Mouse (Mus musculus) kidney, embryonic 14.5 days (tissue): ENCODE measurements at regions not wholly inside any gene's neighbourhood (a gene's known extent, or its start where the extent isn't known, plus 50 kb on each side); places are given as distances from the start of the nearest gene placed in this dataset.

ENCODE experiments used
- ATAC-seq: fragments of 200-750 bp; cut with Nextera tagmentation; 2 replicates; pipeline ENCODE4 v1.8.0; 2017; ENCODE audit warnings: moderate number of reproducible peaks, mild to moderate bottlenecking, moderate TSS enrichment, moderate library complexity; ENCODE audit not compliant: low FRiP score, low TSS enrichment
- H3K27ac ChIP-seq: fragments of 300-500 bp; sonication (generic); 2 replicates; pipeline ENCODE4 v1.5.1; 2014; ENCODE audit warnings: low read depth, mild to moderate bottlenecking, low read length, moderate library complexity, mixed read lengths
- H3K27me3 ChIP-seq: fragments of 300-500 bp; sonication (generic); 2 replicates; pipeline ENCODE4 v1.6.1; 2014; ENCODE audit warnings: mild to moderate bottlenecking, low read length; ENCODE audit not compliant: control insufficient read depth, insufficient read depth
- H3K36me3 ChIP-seq: fragments of 300-500 bp; sonication (generic); 2 replicates; pipeline ENCODE4 v1.6.1; 2014; ENCODE audit warnings: low read length, mixed read lengths; ENCODE audit not compliant: control insufficient read depth, insufficient read depth
- H3K4me1 ChIP-seq: fragments of 300-500 bp; sonication (generic); 2 replicates; pipeline ENCODE4 v1.6.1; 2014; ENCODE audit warnings: low read length, mixed read lengths; ENCODE audit not compliant: control insufficient read depth, insufficient read depth
- H3K4me2 ChIP-seq: fragments of 300-500 bp; sonication (generic); replicated peaks from 2 replicates; pipeline ENCODE4 v1.6.1; 2014; ENCODE audit warnings: low read depth, mild to moderate bottlenecking, low read length
- H3K4me3 ChIP-seq: fragments of 300-500 bp; sonication (generic); 2 replicates; pipeline ENCODE4 v1.5.1; 2014; ENCODE audit warnings: mild to moderate bottlenecking, low read length
- H3K9ac ChIP-seq: fragments of 300-500 bp; sonication (generic); 2 replicates; pipeline ENCODE4 v1.6.1; 2014; ENCODE audit warnings: low read depth, mild to moderate bottlenecking, low read length, moderate library complexity
- H3K9me3 ChIP-seq: fragments of 300-500 bp; sonication (generic); 2 replicates; pipeline ENCODE4 v1.6.1; 2016; ENCODE audit warnings: low read length; ENCODE audit not compliant: control insufficient read depth
- WGBS: fragments of 180-500 bp; shearing (Covaris S2); extraction: QIAGEN DNeasy Blood & Tissue Kit; methylation state at CpG from one replicate; pipeline ENCODE4 v1.1.7; 2014; 5-methylcytosine and 5-hydroxymethylcytosine counted together

DNA sequence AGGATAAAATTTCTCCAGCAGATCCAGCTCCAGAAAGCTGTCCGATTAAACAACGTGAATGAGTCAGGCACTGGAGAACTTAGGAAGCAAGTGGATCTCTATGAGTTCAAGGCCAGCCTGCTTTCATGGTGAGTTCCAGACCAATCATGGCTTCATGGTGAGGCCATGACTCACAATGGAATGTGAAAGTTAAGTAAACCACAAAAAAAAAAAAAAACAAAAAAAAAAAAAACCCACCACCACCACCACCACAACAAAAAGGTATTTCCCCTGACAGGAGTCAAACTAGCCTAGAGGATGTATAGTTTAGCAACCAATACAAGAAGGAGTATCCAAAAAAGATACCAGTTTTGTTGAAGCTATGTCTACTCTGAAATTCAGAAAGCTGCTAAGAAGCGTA is 188.5 kb upstream of the Adgrl2 start:
- no peak overlapping the region for H3K4me2 ChIP-seq
- peaks cover 5% of the 10 kb centered on the region; the same call in 1 of the 2 replicates for H3K4me1 ChIP-seq
- H3K9ac ChIP-seq = no peak overlapping the region
- no peaks in the 10 kb centered on the region for H3K36me3 ChIP-seq
- H3K27me3 ChIP-seq = no peaks in the 10 kb centered on the region
- H3K9me3 ChIP-seq = no peaks in the 10 kb centered on the region
- 97% methylated on average over 3 of the region's 3 CpGs for WGBS
- no peak overlapping the region for H3K27ac ChIP-seq
- ATAC-seq = no peak
- no peak overlapping the region for H3K4me3 ChIP-seq

DNA sequence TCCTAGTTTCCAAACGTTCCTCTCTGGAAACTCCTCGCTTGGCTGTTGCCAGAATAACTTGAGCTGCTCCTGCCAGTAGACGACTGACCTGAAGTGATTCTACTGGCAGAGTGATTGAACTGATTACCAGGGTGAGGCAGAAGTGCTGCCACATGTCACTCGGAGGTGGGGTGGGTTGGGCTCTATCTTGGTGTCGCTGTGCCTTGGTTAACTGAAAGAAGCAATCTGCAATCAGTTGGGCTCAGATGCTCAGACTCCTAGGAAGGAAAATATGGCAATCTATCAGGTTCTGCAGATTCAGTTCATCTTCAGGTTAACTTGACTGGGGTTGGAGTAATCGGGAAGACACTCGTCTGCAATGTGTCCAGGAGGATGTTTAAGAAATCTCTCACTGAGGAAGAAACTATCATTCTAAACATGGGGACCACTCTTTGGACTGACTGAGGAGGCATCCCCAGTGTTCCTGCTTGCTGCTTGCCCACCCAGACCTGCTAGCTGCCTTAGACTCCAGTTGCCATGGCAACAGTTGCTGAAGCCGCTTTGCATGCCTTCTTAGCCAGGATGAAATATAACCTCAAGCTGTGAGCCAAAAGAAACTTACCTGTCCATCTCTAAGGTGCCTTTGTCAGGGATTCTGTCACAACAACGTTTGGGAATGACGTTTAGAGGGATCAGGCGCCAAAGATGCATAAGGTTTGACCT is 184.5 kb upstream of the Adgrl2 start:
- Histone ChIP-seq H3K9me3 (no peaks in the 10 kb centered on the region), H3K4me3 (no peak overlapping the region), H3K9ac (no peak overlapping the region), H3K27me3 (no peaks in the 10 kb centered on the region), H3K27ac (no peak overlapping the region), H3K36me3 (no peaks in the 10 kb centered on the region), H3K4me1 (0 out of 2 replicates have a peak, but pooled peaks cover under 1% of the 10 kb centered on the region), H3K4me2 (no peak overlapping the region)
- ATAC-seq = no peak
- 67% methylated on average over 11 of the region's 11 CpGs for WGBS

DNA sequence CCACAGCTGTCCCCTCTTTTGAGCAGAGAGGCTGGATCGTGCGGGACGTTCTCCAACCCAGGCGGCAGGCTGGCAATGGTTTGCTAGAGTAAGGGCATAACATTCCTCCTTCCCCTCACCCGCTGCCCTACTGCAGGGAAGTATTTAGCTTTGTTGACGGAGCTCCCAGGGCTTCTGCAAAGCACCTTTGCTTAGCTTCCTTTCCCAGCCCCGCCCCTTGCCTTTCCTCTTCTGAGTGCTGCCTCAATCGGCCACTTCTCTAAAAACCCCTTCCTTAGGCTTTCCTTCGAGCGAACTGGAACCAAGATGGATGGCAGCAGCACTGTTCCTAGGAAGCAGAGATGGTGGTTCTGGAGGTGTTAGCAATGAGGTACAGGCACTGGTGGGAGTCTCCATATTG is 183.2 kb upstream of the Adgrl2 start:
- ATAC-seq = no peak
- H3K4me3 ChIP-seq = no peak overlapping the region
- no peaks in the 10 kb centered on the region for H3K27me3 ChIP-seq
- no peaks in the 10 kb centered on the region for H3K9me3 ChIP-seq
- H3K27ac ChIP-seq = no peak overlapping the region
- 47% methylated on average over 10 of the region's 10 CpGs for WGBS
- H3K4me2 ChIP-seq = no peak overlapping the region
- H3K9ac ChIP-seq = no peak overlapping the region
- no peaks in the 10 kb centered on the region for H3K36me3 ChIP-seq
- H3K4me1 ChIP-seq = no peaks in the 10 kb centered on the region

DNA sequence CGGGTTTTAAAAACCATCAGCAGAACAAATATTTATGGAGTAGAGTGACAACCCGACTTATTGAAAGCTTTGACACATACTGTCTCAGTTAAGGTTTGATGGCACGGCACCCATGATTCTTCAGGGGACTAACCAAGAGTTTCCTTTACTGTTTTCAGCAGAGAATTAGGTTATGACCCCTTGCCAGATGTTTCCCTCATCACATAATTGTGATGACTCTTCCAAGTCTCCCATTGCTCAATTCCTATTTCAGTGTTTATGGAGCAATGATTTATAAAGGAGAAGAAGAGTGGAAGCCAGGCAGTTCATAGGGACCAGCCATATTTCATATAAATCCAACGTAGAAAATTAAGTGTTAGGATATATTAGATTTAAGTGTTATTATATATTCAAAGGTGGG is 181.4 kb upstream of the Adgrl2 start:
- Histone ChIP-seq H3K4me3 (no peak overlapping the region), H3K27me3 (no peaks in the 10 kb centered on the region), H3K4me2 (no peak overlapping the region), H3K36me3 (no peaks in the 10 kb centered on the region), H3K9me3 (no peaks in the 10 kb centered on the region), H3K9ac (no peak overlapping the region), H3K27ac (no peak overlapping the region), H3K4me1 (no peaks in the 10 kb centered on the region)
- WGBS = 66% methylated on average over 4 of the region's 4 CpGs
- no peak for ATAC-seq

- ATAC-seq = no peak
- Histone ChIP-seq H3K27ac (no peak overlapping the region), H3K4me1 (no peaks in the 10 kb centered on the region), H3K9me3 (no peaks in the 10 kb centered on the region), H3K36me3 (no peaks in the 10 kb centered on the region), H3K4me3 (no peak overlapping the region), H3K9ac (no peak overlapping the region), H3K27me3 (no peaks in the 10 kb centered on the region), H3K4me2 (no peak overlapping the region)
- 82% methylated on average over 7 of the region's 7 CpGs for WGBS
Measured at GRCm38 (mm10) chr3:149170191-149170590, 179.8 kb upstream of the Adgrl2 start.

DNA sequence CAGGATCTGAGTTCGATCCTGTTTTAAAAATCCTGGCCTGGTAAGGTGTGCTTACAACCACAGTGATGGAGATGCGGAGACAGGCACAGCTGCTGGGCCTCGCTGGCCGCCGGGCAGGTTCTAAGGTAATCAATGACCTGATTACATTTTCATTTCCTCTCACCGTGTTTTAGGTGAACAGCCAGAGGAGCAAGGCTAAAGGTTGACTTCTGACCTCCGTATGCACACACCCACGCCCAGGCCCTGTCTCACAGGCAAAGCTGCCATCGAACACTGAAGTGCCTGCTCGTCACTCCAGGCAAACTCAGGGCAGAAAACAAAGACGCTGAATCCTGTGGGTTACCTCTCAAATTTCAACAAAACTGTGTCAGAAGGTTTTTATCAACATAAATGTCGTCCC is 179.1 kb upstream of the Adgrl2 start:
- Histone ChIP-seq H3K27me3 (no peaks in the 10 kb centered on the region), H3K9ac (no peak overlapping the region), H3K4me1 (peaks cover 2% of the 10 kb centered on the region; the same call in 1 of the 2 replicates), H3K27ac (no peak overlapping the region), H3K36me3 (no peaks in the 10 kb centered on the region), H3K4me3 (no peak overlapping the region), H3K9me3 (no peaks in the 10 kb centered on the region), H3K4me2 (no peak overlapping the region)
- no peak for ATAC-seq
- 52% methylated on average over 12 of the region's 12 CpGs for WGBS

GRCm38 (mm10) chr3:149167997-149168396 is 177.6 kb upstream of the Adgrl2 start:
- Histone ChIP-seq H3K9ac (no peak overlapping the region), H3K9me3 (no peaks in the 10 kb centered on the region), H3K4me1 (peaks cover 6% of the 10 kb centered on the region; the same call in 1 of the 2 replicates), H3K27me3 (no peaks in the 10 kb centered on the region), H3K4me2 (no peak overlapping the region), H3K4me3 (no peak overlapping the region), H3K36me3 (no peaks in the 10 kb centered on the region), H3K27ac (no peak overlapping the region)
- 75% methylated on average over 3 of the region's 3 CpGs for WGBS
- no peak for ATAC-seq

DNA sequence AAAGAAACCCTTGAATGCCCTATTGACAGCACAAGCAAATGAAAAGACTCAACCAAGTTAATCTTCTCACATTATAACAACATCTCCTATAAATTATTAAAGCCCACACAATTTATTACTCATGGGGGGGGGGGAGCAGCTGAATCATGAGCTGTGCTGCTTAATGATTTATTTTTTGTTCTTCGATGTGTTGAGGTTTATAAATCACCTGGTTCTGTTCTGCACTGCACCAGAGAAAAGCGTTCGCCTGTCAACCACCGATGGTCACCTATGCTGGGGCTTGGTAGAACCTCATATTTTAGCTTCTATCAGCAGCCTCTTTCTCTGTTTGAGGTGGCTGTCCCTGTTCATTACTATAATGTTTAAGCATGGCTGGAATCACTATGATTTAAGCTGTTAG is 174.4 kb upstream of the Adgrl2 start:
- H3K9me3 ChIP-seq = no peaks in the 10 kb centered on the region
- ATAC-seq = no peak
- H3K36me3 ChIP-seq = no peaks in the 10 kb centered on the region
- no peak overlapping the region for H3K27ac ChIP-seq
- 48% methylated on average over 4 of the region's 4 CpGs for WGBS
- H3K4me3 ChIP-seq = no peak overlapping the region
- no peak overlapping the region for H3K4me2 ChIP-seq
- H3K9ac ChIP-seq = no peak overlapping the region
- peaks cover 6% of the 10 kb centered on the region; the same call in 1 of the 2 replicates for H3K4me1 ChIP-seq
- H3K27me3 ChIP-seq = no peaks in the 10 kb centered on the region

GRCm38 (mm10) chr3:149163591-149163990 is 173.2 kb upstream of the Adgrl2 start:
- no peaks in the 10 kb centered on the region for H3K9me3 ChIP-seq
- H3K4me3 ChIP-seq = no peak overlapping the region
- 73% methylated on average over 6 of the region's 6 CpGs for WGBS
- no peaks in the 10 kb centered on the region for H3K36me3 ChIP-seq
- no peak overlapping the region for H3K27ac ChIP-seq
- H3K4me1 ChIP-seq = peaks cover 6% of the 10 kb centered on the region; the same call in 1 of the 2 replicates
- ATAC-seq = no peak
- no peak overlapping the region for H3K9ac ChIP-seq
- no peaks in the 10 kb centered on the region for H3K27me3 ChIP-seq
- no peak overlapping the region for H3K4me2 ChIP-seq
